Mouse (Mus musculus) ovary, adult 18-20 months (tissue): Measurements from ENCODE around the gene Olfr1441.

Experiments
- DNase-seq: peaks from one replicate; pipeline ENCODE4 v3.0.0; 2022; ENCODE audit warnings: low spot score, mixed read lengths

The Olfr1441 gene

DNA sequence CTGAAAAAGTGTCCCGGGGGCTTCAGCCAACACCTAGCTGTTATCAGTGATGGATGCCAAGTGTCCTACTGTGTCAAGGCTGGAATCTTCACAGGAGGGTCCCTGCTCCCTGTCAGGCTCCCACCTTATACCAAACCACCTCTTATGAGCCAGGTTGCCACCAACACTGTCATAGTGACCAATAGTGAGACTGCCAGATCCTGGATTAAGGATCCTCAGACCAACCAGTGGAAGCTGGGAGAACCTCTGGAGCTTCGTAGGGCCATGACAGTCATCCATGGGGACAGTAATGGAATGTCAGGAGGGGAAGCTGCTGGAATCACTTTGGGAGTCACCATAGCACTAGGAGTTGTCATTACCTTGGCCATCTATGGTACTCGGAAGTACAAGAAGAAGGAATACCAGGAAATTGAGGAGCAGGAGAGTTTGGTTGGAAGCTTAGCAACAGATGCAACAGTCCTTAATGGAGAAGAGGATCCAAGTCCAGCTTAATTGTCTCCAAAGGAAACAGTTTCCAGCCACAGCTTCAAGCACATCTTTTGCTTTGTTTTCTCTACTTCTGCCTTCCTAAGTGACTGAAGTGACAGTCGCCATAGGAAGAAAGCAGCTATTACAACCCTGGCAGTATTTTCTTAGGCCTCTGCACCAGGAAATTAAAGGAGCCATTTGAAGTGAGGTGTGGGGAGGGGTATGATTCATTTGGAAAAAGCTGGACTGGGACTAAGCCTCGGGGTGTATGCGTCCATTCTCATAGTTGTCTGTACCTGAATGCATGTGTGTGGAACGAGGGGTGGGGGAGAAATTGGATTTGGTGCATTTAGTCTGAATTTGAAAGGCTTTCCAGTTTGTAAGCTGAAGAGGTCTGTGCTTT, 45.9 kb downstream of the Olfr1441 start:
- no peak for DNase-seq

DNA sequence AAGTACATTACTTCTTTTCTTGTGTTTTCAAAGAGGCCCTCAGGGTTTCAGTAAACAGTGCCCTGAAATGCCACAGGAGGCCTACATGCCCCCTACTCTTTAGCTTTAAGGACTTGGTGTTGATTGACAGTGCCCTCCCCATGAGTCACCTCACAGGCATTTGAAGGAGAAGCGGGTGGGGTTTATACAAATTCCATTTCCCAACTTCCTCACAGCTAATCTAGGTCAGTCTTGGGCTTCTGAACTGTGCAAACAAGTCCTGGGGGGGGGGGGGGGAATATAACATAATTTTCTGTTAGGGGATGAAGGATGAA, 46.4 kb downstream of the Olfr1441 start:
- DNase-seq = no peak

DNA sequence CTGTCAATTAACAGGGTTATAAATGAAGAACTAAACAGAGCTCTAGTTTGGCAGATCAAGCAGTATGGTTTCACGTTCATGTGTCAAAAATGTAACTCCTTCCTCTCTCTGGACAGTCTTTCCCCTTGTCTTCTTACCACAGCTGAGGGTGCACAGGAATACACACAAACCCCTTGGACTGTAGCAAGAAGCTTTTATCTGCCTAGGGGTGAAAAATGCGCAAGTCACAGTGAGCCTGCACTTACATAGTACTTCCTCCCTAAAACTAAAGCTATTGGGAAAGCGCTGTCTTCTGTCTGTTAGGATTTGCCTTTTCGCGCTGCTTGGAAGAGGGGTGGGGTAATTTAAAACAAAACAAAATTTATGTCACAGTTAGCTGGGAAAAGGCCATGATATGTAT, 46.9 kb downstream of the Olfr1441 start:
- DNase-seq = no peak

DNA sequence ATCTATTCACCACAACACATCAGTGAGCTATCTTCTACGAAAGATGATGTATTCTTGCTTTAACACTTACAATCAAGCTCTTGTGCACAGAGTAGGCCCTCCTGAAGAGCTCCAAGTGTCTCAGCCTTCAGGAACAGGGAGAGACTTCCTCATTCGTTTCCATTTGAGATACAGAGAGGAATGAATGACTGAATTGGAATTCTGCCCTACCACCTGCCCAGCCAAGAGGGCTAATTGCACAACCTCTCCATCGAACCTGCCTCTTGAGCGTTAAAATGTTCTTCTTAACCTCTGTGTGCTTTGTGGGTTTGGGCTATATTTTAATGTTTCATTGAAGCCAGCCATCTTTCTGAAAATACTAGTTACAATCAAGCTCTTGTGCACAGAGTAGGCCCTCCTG, 47.4 kb downstream of the Olfr1441 start:
- DNase-seq = no peak

DNA sequence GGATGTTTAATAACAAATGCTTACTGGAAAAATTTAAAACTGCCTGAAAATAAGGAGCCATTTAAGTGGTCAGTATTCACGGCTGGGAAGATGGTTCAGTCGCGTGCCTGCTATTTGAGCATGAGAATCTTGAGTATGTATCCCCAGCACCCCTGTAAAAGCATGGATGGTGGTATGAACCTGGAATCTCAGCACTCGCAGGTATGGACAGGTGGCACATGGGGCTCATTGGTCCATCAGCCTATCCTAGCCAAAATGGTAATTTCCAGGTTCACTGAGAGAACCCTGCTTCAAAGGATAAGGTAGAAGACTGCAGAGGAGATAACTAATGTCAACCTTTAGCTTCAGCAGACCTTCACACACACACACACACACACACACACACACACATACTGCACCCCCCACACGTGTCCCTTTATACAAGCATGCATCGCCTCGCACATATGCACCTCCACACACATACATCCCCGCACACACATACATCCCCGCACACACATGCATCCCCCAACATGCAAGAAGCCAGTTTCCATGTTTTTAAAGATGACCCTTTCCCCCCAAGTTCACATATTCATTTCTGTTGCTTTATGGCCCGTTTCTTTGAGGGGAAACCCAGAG, 48.4 kb downstream of the Olfr1441 start:
- no peak for DNase-seq

DNA sequence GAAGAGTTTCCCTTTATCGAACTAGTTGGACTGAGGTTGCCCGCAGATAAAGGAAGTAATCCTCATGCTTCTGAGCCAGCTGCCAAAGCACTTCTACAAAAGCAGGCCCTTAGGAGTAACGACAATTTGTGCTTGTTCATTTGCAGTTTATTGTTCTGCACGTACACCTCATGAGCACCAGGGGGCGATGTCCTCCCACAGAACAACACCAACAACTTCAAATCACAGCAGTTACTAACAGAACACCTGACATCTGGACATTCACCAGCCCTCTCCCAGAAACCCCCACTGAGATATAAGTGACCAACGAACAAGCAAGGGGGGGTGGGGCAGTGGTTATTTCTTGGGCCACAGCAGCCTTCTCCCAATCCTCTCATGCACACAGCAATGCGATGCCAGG, 49.0 kb downstream of the Olfr1441 start:
- DNase-seq = no peak

DNA sequence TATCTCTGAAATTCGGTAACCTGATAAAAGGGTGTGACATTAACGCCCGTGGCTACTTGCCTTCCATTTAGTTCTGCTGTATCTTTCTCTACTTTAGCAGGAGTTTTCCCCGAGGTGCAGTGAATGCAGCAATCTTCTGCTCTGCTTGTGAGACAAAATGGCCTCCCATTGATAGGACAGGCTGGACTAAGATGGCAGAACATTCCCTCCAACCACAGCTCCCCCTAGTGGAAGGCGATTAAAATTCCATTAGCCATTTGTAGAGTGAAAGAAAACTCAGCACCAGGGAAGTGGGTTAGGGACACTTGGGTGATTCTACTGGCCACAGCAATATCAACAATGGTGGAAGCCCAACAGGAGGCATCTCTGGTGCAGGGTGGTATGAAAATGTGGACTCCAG, 50.2 kb downstream of the Olfr1441 start:
- no peak for DNase-seq

DNA sequence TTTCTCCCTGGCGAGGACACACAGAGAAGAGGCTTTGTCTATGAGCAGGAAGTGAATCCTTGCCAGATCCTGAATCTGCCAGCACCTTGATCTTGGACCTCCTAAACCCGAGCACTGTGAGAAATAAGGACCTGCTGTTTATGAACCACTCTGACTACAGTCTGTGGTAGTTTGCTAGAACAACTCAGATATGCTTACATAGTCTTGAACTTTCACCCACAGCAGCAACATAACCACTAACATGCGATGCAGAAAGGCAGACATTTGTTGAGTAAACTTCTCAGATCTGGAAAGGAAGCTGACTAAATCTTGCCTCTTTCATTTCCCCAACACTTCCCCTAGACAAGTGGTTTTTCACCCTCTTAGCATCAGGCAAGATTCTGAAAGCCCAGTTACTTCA, 54.6 kb downstream of the Olfr1441 start:
- DNase-seq = no peak

DNA sequence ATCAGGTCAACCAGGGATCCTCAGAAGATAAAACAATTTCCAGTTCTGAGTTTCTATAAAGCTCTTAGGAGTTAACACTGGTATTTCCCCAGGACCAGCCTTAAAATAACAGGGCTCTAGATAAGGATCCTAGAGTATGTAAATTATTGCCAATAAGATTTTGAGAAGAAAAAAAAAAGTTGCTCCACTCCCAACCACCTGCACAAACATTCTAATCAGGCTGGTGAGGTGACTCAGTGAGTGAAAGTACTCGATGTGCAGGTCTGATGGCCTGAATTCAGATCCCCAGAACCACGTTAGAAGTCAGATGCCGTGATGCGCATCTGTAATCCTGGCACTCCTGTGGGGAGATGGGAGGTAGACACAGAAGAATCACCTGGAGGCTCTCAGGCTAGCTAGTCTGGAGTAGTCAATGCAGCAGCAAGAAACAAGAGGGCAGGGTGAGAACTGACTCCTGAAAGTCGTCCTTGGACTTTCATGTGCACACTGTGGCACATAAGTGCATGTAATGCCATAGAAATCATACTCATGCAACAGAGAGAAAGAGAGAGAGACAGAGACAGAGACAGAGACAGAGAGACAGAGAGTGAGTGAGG, 55.2 kb downstream of the Olfr1441 start:
- no peak for DNase-seq
